Mouse (Mus musculus) forebrain, embryonic 13.5 days (tissue): ENCODE measurements around the gene Slc24a2. TPM values are rescaled to one million over a fixed set of nuclear protein-coding genes. Genes with fewer than 3 reads are reported as not detected.

Source experiments
- ATAC-seq: fragments of 200-750 bp; cut with Nextera tagmentation; 2 replicates; pipeline ENCODE4 v1.8.0; 2017
- H3K27ac ChIP-seq: fragments of 300-500 bp; sonication (generic); 2 replicates; pipeline ENCODE4 v1.5.1; 2015; ENCODE audit warnings: inconsistent platforms, mild to moderate bottlenecking, moderate library complexity
- H3K27me3 ChIP-seq: fragments of 300-500 bp; sonication (generic); 2 replicates; pipeline ENCODE4 v1.6.1; 2015; ENCODE audit warnings: mild to moderate bottlenecking, inconsistent platforms
- H3K36me3 ChIP-seq: fragments of 300-500 bp; sonication (generic); 2 replicates; pipeline ENCODE4 v1.6.1; 2015; ENCODE audit warnings: mild to moderate bottlenecking, inconsistent platforms; ENCODE audit not compliant: poor library complexity, severe bottlenecking
- H3K4me1 ChIP-seq: fragments of 300-500 bp; sonication (generic); 2 replicates; pipeline ENCODE4 v1.6.1; 2015; ENCODE audit warnings: inconsistent platforms
- H3K4me2 ChIP-seq: fragments of 300-500 bp; sonication (generic); 2 replicates; pipeline ENCODE4 v1.6.1; 2015; ENCODE audit warnings: inconsistent platforms, mild to moderate bottlenecking, moderate library complexity
- H3K4me3 ChIP-seq: fragments of 300-500 bp; sonication (generic); 2 replicates; pipeline ENCODE4 v1.5.1; 2015; ENCODE audit warnings: mild to moderate bottlenecking, inconsistent platforms
- H3K9ac ChIP-seq: fragments of 300-500 bp; sonication (generic); 2 replicates; pipeline ENCODE4 v1.6.1; 2015; ENCODE audit warnings: mild to moderate bottlenecking, inconsistent platforms
- H3K9me3 ChIP-seq: fragments of 300-500 bp; sonication (generic); replicated peaks from 2 replicates; pipeline ENCODE4 v1.6.1; 2016; ENCODE audit warnings: inconsistent platforms
- WGBS: fragments of 180-500 bp; shearing (Covaris S2); methylation state at CpG from one replicate; pipeline ENCODE4 v1.1.7; 2015; 5-methylcytosine and 5-hydroxymethylcytosine counted together
- polyA plus RNA-seq: library from polyadenylated mRNA; unstranded; fragments of >200 nt; fragmentation: Nextera tagmentation; extraction: Ambion mirVana; gene quantifications from 2 replicates; pipeline ENCODE4 v1.2.1, GENCODE M21; 2015

The Slc24a2 gene
- polyA plus RNA-seq, 1 experiment from 2014 or later = 0.83 TPM

DNA sequence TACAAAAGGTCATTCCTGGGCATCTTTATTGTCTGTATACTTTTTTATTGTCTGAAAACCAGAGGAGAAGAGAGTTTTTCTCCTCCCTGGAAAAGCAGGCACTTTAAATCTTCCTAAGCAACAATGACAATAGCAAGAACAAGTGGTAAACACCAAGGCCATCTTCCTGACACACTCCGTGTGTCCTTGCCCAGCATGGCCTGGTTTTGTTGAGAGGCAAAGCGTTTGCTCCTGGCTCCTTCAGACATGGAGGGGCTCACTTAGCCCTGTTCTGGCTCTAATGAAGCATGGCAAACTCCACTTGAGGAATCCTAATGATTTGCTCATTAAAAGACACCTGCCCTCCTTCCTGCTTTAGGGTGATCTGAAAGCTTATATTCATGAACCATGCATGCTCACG, 162.2 kb downstream of the Slc24a2 start:
- no peaks in the 10 kb centered on the region for H3K27me3 ChIP-seq
- H3K4me3 ChIP-seq = no peak overlapping the region
- no peak overlapping the region for H3K4me2 ChIP-seq
- no peak for ATAC-seq
- H3K36me3 ChIP-seq = no peaks in the 10 kb centered on the region
- no peak overlapping the region for H3K9ac ChIP-seq
- H3K27ac ChIP-seq = no peak overlapping the region
- H3K4me1 ChIP-seq = 0 out of 2 replicates have a peak, but pooled peaks cover under 1% of the 10 kb centered on the region
- 45% methylated on average over 3 of the region's 3 CpGs for WGBS
- no peaks in the 10 kb centered on the region for H3K9me3 ChIP-seq

DNA sequence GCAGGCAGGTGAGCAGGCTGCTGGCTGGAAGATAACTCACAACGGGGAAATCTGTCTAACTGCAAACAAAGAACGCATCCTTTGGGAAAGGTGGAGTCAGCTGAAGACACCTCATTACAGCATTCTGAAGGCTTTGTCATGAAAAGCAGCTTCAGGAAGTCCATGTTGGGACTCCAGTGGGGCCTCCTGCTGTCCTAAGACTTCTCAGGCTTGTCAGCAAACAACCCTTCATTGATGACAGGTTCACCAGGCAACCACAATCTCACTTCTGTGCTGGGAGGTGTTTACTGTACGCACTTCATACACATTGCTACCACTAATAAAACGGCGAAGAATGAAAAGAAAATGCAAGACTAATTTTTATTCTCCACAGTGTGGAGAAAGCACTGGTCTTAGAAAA, 165.1 kb downstream of the Slc24a2 start:
- Histone ChIP-seq H3K27ac (no peak overlapping the region), H3K4me2 (no peak overlapping the region), H3K9me3 (no peaks in the 10 kb centered on the region), H3K4me3 (no peak overlapping the region), H3K27me3 (no peaks in the 10 kb centered on the region), H3K4me1 (peaks cover 17% of the 10 kb centered on the region), H3K36me3 (no peaks in the 10 kb centered on the region), H3K9ac (no peak overlapping the region)
- WGBS = 82% methylated on average over 5 of the region's 5 CpGs
- ATAC-seq = no peak

DNA sequence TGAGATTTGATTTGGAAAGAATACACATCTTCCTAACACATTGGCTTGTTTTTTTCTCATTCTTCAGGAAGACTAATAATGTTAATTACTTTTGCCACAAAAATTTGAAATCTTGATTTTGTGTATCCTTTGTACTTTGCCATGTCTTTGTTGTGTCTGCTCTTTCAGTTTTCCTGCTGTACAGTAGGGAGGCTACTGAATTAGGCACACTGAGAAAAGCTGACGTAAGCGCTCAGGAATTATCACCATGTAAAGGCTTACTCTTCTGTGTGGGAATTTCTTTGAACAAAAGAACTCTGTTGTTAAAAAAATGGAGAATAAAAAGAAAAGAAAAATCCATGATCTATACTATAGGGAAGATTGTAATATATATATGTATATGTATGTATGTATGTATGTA, 165.7 kb downstream of the Slc24a2 start:
- WGBS = 73% methylated on average over 2 of the region's 2 CpGs
- H3K27me3 ChIP-seq = no peaks in the 10 kb centered on the region
- peak; percentile 70; the same call in 1 of the 2 replicates for ATAC-seq
- no peak overlapping the region for H3K27ac ChIP-seq
- peaks cover 17% of the 10 kb centered on the region for H3K4me1 ChIP-seq
- no peak overlapping the region for H3K9ac ChIP-seq
- H3K36me3 ChIP-seq = no peaks in the 10 kb centered on the region
- no peak overlapping the region for H3K4me3 ChIP-seq
- no peaks in the 10 kb centered on the region for H3K9me3 ChIP-seq
- H3K4me2 ChIP-seq = no peak overlapping the region

DNA sequence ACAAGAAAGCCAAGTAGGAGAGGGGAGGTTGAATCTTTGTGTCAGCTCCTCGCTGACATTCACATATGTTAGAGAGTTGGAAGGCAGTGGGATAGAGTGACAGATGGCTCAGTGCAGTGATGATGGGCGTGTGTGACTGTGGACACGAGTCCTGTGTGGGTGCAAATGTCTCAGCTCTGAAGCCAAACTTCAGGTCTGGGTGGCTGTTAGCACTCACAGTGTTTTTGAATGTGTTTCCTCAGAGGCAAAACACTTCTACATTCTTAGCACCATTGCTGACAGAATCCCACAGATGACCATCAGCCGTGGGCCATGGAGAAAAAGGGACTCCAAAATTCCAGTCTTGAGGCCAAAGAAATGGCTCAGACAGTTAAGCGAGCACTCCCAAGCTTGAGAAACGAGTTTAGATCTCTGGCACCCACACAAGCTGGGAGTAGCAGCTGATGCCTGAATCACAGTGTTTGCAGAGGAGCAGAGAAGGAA, 167.5 kb downstream of the Slc24a2 start:
- H3K9me3 ChIP-seq = no peaks in the 10 kb centered on the region
- no peaks in the 10 kb centered on the region for H3K36me3 ChIP-seq
- no peak overlapping the region for H3K4me2 ChIP-seq
- no peak overlapping the region for H3K4me3 ChIP-seq
- 72% methylated on average over 6 of the region's 6 CpGs for WGBS
- peak overlapping the region; percentile 57 for H3K27ac ChIP-seq
- peak; percentile 75 for ATAC-seq
- no peak overlapping the region for H3K9ac ChIP-seq
- H3K4me1 ChIP-seq = peaks cover 20% of the 10 kb centered on the region
- no peaks in the 10 kb centered on the region for H3K27me3 ChIP-seq

DNA sequence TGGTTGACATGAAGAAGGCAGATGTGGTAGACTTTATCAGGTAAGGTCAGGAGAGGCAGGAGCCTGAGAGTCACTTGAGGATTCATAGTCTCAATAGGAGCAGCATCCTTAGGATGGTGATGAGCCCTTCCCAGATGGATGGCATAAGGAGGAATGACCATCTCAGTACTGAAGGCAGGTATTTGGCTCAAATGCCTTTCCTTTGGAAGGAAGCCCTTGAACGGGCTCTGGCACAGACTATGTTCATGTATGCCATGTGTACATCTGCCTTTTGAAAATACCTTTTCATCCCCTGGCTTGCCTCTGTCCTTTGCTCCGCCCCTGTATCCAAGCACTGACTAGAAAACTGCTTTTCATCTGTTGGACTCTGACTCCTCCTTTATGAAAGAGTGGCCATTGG, 168.6 kb downstream of the Slc24a2 start:
- no peak overlapping the region for H3K27ac ChIP-seq
- H3K36me3 ChIP-seq = no peaks in the 10 kb centered on the region
- no peak overlapping the region for H3K4me3 ChIP-seq
- no peaks in the 10 kb centered on the region for H3K9me3 ChIP-seq
- no peak overlapping the region for H3K9ac ChIP-seq
- no peak for ATAC-seq
- no peaks in the 10 kb centered on the region for H3K27me3 ChIP-seq
- H3K4me1 ChIP-seq = peaks cover 29% of the 10 kb centered on the region
- 60% methylated on average over 2 of the region's 2 CpGs for WGBS
- no peak overlapping the region for H3K4me2 ChIP-seq

DNA sequence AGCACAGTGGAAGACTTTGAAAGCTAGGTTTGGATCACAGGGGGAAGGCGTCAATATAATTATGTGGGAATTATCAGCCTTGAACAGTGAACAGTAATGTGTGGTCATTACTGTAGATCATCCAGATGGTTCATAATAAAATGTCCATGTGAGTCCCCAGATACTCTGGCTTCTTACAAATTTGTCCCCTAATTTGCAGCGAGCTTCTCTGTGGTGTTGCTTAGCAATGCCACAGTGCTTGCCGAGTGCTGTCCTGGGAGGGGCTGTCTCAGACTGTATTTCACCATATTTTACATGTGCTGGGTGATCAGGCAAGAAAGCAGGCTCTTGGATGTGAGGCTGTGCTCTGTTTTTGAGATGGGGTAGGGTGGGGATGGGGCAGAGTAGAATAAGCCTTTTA, 172.7 kb downstream of the Slc24a2 start:
- no peak overlapping the region for H3K27ac ChIP-seq
- peak; percentile 63 for ATAC-seq
- 35% methylated on average over 3 of the region's 3 CpGs for WGBS
- peaks cover 29% of the 10 kb centered on the region for H3K4me1 ChIP-seq
- no peak overlapping the region for H3K4me2 ChIP-seq
- no peak overlapping the region for H3K9ac ChIP-seq
- no peaks in the 10 kb centered on the region for H3K36me3 ChIP-seq
- H3K9me3 ChIP-seq = no peaks in the 10 kb centered on the region
- no peaks in the 10 kb centered on the region for H3K27me3 ChIP-seq
- H3K4me3 ChIP-seq = no peak overlapping the region

DNA sequence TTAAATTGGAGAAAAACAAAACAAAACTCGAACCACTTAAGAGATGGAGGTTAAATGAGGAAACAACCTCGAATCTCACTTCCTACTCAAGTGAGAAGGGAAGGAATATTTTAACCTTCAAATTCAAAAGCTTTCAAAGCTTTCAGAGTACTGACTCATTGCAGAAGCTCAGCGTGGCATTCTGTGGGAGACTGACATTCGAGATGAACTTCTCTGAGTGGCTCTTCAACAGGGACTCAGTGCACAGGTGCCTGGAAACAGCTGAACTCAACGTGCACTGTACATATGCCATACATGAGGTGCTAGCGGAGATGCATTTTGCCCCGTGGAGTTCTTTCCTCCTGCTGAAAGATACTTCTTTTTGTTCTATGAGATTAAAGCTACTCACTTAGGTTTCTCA, 174.5 kb downstream of the Slc24a2 start:
- no peak for ATAC-seq
- H3K9ac ChIP-seq = no peak overlapping the region
- H3K9me3 ChIP-seq = no peaks in the 10 kb centered on the region
- H3K4me3 ChIP-seq = no peak overlapping the region
- peaks cover 18% of the 10 kb centered on the region for H3K4me1 ChIP-seq
- no peaks in the 10 kb centered on the region for H3K36me3 ChIP-seq
- no peak overlapping the region for H3K27ac ChIP-seq
- WGBS = 82% methylated on average over 7 of the region's 7 CpGs
- H3K4me2 ChIP-seq = no peak overlapping the region
- no peaks in the 10 kb centered on the region for H3K27me3 ChIP-seq

DNA sequence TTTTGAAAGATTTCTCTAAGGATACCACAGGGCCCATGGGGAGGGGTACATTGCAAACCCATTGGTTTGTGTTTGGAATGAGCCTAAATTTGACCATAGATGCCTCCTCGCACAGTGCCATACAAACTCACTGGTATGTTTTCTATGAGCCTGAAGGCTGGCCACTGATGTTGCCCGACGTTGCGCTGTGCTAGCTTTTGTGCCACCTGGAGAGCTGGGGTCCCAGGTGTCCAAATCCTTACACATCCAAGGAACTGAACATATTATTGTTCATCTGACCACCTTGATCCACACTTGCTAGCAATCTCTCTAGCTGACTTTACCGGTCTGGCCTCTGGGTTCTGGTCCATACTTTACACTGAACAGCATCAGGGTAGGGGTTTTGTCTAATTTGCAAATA, 177.4 kb downstream of the Slc24a2 start:
- WGBS = 96% methylated on average over 5 of the region's 5 CpGs
- H3K36me3 ChIP-seq = no peaks in the 10 kb centered on the region
- H3K4me3 ChIP-seq = no peak overlapping the region
- H3K9me3 ChIP-seq = no peaks in the 10 kb centered on the region
- H3K27ac ChIP-seq = no peak overlapping the region
- peaks cover 15% of the 10 kb centered on the region for H3K4me1 ChIP-seq
- H3K4me2 ChIP-seq = no peak overlapping the region
- H3K27me3 ChIP-seq = no peaks in the 10 kb centered on the region
- ATAC-seq = no peak
- H3K9ac ChIP-seq = no peak overlapping the region

DNA sequence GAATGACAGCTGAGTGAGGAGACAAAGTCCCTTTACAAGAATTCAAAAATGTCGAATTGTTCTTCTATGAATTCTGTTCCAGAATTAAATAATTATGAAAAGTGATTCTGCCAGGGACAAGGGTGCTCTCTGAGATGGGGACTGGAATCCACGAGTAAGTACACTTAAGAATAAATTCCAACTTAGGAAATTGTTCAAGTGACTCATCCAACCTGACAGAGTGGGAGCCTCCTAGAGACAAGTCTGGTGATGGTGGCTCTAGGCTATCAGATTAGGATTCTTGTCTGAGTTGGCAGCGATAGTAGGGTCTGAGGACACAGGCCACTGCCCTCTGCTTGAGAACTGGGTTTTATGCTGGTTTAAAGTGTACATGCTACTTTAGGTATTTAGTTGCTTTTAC, 181.2 kb downstream of the Slc24a2 start:
- H3K4me2 ChIP-seq = no peak overlapping the region
- no peak overlapping the region for H3K9ac ChIP-seq
- no peaks in the 10 kb centered on the region for H3K9me3 ChIP-seq
- H3K4me3 ChIP-seq = no peak overlapping the region
- H3K27ac ChIP-seq = no peak overlapping the region
- no peaks in the 10 kb centered on the region for H3K36me3 ChIP-seq
- WGBS = 80% methylated on average over 3 of the region's 3 CpGs
- H3K27me3 ChIP-seq = no peaks in the 10 kb centered on the region
- ATAC-seq = no peak
- no peaks in the 10 kb centered on the region for H3K4me1 ChIP-seq

DNA sequence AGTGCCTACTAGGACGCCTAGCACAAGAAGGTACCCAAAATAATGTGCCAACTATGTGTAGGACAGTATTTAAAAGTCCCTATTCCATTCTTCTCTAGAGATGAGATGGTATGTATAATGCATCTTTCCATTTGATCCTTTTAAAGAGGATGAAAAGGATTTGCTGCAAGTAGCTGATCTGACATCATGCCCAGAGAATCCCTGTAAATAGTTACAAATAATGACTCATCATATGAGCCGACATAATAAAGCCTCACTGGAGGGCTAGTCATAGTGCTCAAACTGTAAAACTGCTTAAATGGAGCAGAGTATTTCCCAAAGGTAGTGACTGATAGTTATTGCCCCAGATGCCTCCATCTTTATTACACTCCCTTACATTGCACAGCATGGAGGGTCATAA, 183.1 kb downstream of the Slc24a2 start:
- ATAC-seq = no peak
- 83% methylated on average over 2 of the region's 2 CpGs for WGBS
- Histone ChIP-seq H3K27me3 (no peaks in the 10 kb centered on the region), H3K4me1 (no peaks in the 10 kb centered on the region), H3K27ac (no peak overlapping the region), H3K4me3 (no peak overlapping the region), H3K36me3 (no peaks in the 10 kb centered on the region), H3K4me2 (no peak overlapping the region), H3K9ac (no peak overlapping the region), H3K9me3 (no peaks in the 10 kb centered on the region)

DNA sequence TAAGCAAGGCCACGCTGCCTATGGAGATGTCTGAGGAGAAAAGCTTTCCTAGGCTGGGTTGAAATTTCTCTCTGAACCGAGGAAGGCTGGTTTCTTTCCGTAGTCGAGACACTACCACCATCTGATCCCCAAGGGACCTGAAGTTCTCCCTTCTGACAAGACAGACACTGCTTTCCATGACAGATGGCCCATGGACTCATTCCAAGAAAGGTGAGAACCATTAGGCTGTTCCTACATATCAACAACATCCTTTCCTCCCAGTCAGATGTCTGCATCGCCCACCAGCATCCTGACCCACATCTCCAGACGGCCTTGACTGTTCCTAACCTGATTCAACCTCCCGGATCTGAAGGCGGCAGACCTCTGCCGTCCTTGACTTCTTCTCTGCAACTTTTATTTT, 187.0 kb downstream of the Slc24a2 start:
- WGBS = 88% methylated on average over 9 of the region's 9 CpGs
- no peak overlapping the region for H3K4me2 ChIP-seq

DNA sequence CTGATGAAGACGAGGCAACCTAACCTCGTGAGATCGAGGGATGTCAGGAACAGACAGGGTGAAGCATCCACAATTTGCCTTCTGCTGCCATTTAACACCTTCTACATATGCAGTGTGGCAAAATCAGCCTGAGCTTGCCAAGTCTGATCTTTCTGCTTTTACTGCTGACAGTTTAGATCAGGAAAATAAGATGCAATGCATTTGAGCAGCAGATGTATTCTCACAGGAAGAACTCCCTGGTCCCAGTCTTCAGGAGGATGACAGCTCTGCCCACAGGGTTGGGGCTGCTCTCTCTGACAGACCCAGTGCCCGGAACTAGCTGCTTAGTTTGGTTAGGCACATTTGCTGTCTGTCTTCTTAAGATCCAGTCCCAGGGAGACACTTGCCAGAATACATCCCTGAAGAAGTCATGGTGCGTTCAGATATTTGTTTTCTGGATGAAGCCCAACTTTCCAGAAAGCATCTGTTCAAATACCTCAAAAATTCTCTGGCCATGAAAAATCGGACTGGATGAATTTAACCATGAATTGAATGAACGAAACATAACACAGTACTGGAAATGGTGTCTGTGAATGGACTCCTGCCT, 188.8 kb downstream of the Slc24a2 start:
- WGBS = 76% methylated on average over 7 of the region's 7 CpGs
- ATAC-seq = peak; percentile 79
- no peak overlapping the region for H3K4me2 ChIP-seq

More for the DNA sequence above, 187.0 kb downstream of the Slc24a2 start:
- H3K4me1 ChIP-seq = no peaks in the 10 kb centered on the region
- no peak overlapping the region for H3K9ac ChIP-seq
- H3K27me3 ChIP-seq = no peaks in the 10 kb centered on the region
- no peaks in the 10 kb centered on the region for H3K9me3 ChIP-seq
- ATAC-seq = no peak
- no peak overlapping the region for H3K4me3 ChIP-seq
- no peak overlapping the region for H3K27ac ChIP-seq
- no peaks in the 10 kb centered on the region for H3K36me3 ChIP-seq

DNA sequence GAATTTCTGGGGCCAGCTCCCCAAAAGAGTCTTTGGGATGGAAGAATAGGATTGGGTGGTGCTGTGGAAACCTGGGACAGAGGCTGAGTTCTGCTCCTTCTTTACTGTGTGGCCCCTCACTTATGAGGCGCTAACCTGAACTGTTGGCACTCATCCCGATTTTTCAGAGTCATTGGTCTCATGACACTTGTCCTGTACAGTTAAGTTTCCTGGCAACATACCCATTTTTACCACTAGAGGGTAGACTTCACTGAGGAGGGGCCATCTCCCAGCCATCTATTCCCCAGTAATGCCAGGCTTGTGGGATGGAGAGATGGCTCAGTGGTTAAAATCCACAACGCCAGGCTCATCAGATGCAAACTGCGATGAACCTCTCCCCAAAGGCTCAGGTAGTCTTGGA, 192.7 kb downstream of the Slc24a2 start:
- no peak overlapping the region for H3K4me3 ChIP-seq
- H3K4me1 ChIP-seq = no peaks in the 10 kb centered on the region
- no peak overlapping the region for H3K27ac ChIP-seq
- 75% methylated on average over 4 of the region's 4 CpGs for WGBS
- no peaks in the 10 kb centered on the region for H3K9me3 ChIP-seq
- H3K36me3 ChIP-seq = no peaks in the 10 kb centered on the region
- 0 out of 2 replicates have a peak, but pooled peaks have one; percentile 16 for ATAC-seq
- no peak overlapping the region for H3K4me2 ChIP-seq
- no peak overlapping the region for H3K9ac ChIP-seq
- H3K27me3 ChIP-seq = no peaks in the 10 kb centered on the region

More for the DNA sequence above, 188.8 kb downstream of the Slc24a2 start:
- Histone ChIP-seq H3K36me3 (no peaks in the 10 kb centered on the region), H3K27me3 (no peaks in the 10 kb centered on the region), H3K9me3 (no peaks in the 10 kb centered on the region), H3K9ac (no peak overlapping the region), H3K4me3 (no peak overlapping the region), H3K4me1 (no peaks in the 10 kb centered on the region), H3K27ac (peak overlapping the region; percentile 59)
